Mouse (Mus musculus) c-Kit-positive CD71-positive TER-119-positive erythroid progenitor cells, embryonic 14.5 days (primary cell): ENCODE results near the gene Myh11.

Experiments used
- DNase-seq: peaks from one replicate; pipeline ENCODE4 v3.0.0-alpha.2; 2013; ENCODE audit warnings: low spot score

Gene Myh11

DNA sequence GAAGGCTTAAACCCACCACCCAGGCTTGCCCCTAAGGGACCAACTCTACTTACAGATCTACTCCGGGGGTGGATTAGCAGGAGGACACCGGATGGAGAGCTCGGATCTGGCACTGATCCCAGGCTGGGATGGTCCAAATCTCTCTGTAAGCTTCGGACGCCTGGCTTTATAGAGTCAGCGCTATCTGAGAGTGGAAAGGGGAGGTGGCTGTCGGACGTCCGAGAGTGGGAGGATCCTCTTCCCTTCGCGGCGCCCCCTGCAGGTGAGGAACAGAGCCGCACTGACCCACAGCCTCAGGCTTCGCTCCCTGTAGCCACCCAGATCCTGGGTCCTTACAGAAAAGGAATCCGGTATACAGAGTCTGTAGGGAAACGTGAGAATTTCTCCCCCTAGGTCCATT is at the start of gene Myh11:
Gene Myh11 (minus strand): TSS at position 150 of the 400 bp plus-strand sequence.
- DNase-seq: peak; percentile 42

DNA sequence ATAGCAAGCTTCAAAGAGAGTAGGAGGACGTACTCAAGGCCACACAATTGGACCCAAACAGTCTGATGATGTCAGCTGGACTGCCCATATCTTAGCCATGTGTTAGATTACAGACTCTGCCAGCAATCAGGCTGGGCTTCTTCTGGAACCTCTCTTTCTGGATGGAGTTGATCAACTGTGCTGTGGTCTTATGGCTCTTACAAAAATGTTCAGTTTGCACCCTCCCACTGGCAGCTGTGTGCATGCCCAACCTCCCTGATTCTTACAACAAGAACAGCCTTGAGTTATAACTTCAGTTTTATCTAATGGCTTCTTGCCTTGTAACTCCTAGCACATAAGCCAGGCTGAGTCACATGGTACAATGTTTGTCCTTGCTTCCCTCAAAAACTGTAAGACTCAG is 37.0 kb upstream of the Myh11 start:
- no peak for DNase-seq

DNA sequence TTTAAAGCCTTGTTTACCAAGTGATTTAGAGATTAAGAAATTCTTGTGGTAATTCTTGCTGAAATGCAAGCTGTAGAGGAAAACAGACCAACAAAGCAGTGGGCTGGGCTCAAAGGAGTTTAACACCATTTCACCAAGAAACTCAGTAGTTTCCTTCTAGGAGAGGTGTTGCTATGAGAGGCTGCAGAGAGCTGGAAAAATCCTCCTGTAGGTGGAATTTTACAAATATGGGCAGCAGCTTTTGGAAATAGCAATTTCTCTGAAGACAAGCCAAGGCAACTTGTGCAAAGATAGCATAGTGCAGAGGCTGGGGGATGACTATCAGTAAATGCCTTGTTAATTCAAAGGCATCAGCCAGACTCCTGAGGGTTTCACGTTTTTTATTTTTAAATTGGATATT is 29.3 kb upstream of the Myh11 start:
- DNase-seq: no peak

DNA sequence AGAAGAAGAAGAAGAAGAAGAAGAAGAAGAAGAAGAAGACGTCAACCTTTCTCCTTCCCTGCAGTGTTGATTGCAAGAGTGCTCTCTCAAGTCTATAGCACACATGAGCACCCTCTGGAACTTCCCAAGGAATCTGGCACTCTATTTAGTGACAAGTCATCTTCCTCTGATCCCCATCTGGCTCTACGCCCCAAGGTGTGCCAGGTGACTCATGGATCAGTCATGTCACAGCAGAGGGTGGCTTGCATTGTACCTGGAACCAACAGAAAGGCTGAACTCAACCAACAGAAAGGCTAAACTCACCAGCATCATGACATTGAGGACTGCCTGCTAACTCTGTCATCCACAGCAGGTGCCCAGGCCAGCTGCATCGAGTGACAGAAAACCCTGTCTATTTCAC is 28.5 kb upstream of the Myh11 start:
- no peak for DNase-seq

DNA sequence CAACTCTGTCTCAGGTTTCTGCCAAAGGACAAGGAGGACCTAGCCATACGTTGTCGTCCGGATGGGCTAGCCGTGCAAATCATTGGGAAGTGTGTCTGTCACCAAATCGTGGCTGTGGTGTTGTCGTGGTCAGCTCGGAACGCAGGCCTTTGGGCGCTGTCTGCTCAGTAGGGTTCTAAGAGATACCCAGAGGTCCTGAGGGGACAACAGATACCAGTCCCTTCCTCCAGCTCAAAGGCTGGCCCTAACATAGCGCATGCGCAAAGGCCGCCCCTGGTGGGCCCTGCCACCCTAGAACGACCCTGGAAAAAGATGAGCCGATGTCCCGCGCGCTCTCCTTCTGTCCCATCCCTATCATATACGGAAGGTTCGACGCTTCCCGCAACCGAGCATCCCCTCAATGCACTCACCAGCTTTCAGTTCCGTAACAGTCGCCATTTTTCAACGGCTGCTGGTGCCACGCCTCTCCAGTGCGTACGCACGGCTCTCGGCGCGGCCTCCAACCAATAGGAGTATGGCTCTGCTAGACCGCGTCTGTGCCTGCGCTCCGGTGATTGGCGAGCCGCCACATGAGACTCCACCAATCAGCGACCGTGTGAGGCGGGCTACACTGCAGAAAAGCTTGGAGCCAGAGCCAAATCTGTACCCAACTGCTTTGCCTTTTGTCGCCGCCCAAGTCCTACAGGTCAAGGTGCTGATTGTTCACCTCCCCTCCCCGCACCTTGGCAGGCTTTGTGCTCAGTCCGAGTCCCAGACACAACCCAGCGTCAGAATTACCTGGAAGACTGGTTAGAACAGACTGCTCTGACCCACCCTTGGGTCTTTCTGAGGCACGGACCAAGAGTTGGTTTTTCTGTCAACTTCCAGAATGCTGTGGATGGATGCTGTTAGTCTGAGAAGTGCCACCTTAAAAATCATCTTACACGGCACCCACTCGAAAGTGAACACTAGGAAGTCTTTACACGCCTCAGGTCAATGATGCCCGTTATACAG is 26.0 kb upstream of the Myh11 start, which contains the start of gene Fopnl:
Gene Fopnl (minus strand): TSS at position 522 of the 993 bp plus-strand sequence.
- DNase-seq: peak; percentile 95

DNA sequence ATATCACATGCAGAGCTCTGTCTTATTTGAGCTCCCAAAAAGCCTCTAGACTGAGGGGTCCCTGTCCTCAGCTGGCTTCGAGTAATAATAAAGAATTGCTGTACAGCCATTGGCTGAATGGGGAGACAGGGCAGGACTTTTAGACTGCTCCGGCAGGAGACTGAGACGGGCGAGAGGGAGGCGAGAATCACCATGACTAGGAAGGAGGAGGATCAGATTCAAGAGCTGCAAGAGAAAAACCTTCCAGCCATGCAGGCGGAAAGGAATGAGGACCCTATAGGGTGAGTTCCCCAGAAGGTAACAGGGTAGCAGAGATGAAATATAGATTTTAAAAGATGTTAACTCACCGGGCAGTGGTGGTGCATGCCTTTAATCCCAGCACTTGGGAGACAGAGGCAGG is 21.7 kb upstream of the Myh11 start:
- no peak for DNase-seq

DNA sequence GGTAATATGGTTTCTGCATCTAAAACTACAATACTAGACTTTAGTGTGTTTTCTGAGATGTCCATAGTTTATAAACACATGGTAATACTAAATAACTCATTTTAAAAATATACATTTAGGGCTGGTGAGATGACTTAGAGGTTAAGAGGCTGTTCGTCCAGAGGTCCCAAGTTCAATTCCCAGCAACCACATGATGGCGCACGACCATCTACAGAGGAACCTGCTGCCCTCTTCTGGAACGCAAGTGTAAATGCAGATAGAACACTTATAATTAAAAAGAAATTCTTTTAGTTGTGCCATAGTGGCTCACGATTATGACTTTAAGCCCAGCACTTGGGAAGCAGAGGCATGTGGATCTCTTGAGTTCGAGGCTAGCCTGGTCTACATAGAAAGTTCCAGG is 20.2 kb upstream of the Myh11 start:
- DNase-seq: peak; percentile 67

DNA sequence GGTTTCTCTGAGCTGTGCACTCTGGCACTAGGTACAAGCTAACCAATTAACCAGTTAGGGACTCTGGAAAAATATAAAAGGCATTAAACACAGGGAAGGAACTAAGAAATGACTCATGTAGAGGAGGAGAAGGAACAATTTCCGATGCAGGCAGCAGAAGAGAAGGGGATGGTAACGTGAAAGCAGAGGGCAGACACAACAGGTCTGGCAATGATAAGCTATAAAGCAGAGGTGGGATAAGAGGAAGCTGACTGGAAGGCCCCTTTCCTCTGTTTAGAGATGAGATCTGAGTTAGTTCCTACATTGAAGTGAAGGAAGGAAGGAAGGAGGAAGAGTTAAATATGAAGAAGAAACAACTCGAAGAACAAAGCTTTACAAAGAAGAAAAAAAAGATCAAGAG is 18.7 kb upstream of the Myh11 start:
- peak; percentile 59 for DNase-seq

DNA sequence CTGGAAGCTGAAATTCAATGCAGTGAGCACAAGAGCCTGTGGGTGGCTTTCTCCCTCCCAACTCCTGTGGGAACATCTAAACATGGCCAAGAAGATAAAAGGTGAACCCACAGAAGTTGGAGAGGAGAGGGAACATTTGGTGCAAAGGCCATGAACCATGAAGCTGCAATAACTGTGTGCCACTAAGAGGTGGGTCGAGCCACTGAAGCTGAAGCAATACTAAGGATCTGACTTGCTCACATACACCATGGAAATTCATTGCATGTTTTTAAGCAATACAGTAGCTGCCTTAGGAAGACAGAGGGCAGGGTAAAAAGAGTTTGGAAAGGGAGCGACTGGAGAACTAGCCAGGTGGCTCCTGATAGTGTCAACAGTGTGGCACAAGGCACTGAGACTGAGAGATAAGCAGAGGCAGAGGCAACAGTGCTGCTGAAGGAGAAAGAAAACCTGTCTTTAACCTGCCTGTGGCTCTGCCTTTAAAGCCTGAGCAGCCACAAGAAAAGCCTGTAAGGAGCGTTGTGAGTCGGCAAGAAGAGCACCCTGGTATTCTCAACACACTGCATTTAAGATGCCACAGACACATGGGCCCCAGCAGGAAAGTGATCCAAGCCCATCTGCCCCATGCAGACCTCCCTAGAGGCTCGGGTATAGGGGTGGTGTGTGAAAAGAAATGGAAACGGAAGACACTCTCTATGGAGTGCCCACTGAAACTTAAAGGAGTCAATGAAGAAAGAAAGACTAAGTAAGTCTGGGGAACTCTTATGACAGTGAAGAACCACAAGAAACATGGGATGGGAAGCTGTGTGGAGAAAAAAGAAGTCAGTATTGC is 17.3 kb upstream of the Myh11 start:
- peak; percentile 79 for DNase-seq

DNA sequence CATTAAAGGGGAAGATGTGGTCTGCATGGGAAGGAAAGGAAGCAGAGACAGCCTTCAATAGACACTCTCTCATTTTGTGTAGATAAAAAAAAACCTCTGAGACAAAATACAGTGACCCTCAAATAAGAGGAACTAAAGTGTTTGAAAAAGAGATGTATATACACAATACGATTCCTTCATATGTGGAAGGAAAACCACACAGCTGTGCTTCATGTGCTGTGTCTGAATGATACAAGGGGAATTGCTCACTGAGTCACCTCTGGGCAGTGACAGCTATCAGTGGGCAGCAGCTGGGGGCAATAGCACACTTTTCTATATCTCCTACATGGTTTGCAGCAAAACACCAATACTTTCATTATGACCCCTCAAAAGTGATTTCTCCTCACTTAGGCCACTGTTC is 16.2 kb upstream of the Myh11 start:
- peak; percentile 57 for DNase-seq

DNA sequence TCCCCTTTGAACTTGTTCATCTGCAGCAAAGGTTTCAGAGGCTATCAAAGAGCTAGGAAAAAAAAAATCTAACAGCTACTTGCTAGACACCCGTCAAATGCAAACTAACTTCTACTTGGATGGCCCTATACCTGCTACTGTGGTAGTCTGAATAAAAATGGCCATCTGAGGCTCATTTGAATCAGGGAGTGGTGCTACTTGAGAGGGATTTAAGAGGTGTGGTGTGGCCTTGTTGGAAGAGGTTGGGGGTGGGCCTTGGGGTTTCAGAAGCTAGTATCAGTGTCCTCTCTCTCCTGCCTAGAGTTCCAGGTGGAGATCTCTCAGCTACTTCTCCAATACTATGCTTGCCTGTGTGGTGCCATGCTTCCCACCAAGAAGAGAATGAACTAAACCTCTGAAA is 15.3 kb upstream of the Myh11 start:
- no peak for DNase-seq

DNA sequence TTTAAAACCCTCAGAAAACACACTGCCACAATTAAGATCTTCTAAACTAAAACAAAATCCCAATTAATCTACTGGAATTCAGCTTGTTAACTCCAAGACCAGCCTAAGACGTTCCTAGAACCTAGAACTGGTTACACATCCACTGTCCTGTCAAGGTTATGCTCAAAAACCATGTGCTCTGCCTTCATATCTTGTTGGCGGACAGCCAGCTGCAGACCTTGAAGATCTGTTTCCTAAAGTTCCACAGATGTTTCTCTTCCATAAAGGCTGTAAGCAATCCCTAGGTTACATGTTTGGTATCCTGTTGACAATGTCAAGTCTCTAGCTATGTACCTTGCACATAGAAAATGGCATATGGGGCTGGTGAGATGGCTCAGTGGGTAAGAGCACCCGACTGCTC is 13.6 kb upstream of the Myh11 start:
- DNase-seq: no peak

DNA sequence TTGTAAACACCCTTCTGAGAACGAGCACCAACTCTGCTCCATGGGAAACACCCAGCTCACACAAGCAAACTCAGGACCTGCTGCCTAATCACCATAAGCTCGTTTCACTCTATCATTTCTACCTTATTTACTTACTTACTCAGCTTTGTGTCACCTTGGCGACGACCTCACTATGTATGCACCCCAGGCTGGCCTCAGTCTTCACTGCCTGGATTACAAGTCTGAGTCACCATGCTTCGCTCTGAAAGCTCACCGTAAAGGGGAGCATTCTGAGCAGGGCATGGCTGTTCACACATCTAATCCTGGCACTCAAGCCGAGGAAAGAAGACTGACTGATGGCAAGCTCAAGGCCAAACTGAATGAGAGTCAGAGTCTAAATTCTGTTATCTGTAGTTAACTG is 12.5 kb upstream of the Myh11 start:
- no peak for DNase-seq

DNA sequence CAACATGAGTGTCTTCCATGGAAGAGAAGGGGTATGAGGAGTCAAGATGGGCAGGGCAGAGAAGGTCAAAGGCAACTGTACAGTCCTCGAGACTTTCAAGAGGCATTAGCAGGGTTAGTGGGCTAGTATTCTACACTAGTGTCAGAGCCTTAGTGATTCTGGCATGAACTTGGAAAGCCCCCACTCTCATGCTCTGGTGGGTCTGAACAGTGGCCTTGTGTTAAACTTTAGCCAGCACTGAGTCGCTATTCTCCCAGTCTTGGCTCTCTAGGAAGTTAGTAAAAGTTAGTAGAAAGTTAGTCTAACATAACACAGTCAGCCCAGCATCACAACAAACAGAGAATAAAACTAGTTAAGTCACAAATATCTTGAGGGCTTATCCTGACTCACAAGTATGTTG is 12.0 kb upstream of the Myh11 start:
- DNase-seq: no peak

DNA sequence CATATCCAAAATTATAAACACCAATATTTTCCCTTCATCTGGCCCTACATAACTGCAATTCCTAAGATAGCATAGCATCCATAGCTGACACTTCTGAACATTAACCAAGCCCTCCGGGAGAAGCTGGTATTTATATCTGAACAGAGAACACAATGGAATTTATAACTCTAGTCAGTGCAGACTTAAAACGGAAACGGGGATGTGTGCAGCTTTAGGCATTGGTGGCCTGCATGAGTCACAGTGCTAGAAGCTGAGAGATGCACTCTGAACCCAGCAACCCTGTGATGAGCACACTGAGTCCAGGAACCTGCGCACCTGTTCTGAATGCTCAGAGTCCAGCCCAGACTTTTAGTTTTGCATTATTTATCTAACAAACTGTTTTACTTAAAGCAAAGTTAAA is 7.3 kb upstream of the Myh11 start:
- no peak for DNase-seq

DNA sequence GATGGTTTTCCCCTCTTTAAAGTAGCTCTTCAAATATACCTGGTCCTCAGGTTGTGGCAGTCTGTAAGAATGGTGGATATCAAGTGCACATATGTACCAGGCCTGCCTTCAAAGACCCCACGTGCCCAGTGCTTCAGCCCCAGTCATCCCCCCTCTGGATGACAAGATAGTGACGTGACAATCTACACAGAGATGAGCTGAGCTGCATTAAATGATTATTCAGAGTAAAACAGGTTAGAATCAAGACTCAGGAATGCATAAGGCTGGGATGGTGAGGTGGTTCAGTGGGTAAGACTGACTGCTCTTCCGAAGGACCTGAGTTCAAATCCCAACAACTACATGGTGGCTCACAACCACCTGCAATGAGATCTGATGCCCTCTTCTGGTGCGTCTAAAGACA is 6.6 kb upstream of the Myh11 start:
- DNase-seq: no peak

DNA sequence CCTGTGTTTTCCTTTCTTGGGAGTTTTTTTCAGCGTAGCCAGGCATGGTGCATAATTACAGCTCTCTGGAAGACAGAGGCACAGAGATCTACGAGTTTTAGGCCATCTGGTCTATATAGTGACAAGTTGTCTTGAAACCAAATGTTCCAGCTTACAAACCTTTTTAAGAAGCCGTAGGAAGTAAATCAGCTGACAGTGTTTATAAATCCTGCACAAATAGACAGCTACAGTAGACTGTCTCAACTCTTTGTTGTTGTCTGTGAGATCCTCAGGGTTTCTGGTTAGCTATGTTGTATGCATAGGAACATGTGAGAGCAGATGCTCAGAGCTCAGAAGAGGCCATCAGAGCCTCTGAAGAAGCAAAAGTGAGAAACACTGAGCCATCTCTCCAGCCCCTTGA is 6.0 kb upstream of the Myh11 start:
- no peak for DNase-seq

DNA sequence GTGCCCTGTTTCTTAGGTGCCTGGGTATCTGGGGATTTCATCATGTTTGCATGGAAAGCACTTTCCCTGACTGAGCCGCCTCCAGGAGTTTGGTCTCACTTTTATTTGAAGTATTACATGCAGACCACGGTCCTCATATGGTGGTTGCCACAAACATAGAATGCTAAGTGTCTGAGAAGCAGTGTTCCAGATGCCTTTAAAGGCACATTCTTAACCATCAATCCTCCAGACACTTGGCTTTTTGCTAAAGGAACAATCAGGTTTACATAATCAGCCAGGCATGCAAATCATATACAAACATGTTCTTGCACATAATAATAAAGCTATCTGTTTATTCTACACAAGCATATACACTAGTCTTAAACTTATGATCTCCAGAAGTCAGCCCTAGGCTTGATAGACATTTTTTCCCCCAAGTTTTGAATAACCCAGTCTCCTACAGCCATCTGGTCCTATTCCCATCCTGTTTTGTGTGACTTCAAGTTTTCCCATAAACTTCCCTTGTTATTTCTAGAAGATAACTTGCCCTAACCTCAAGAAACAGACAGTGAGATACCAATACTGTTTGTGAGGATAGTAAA is 5.5 kb upstream of the Myh11 start:
- DNase-seq: no peak

DNA sequence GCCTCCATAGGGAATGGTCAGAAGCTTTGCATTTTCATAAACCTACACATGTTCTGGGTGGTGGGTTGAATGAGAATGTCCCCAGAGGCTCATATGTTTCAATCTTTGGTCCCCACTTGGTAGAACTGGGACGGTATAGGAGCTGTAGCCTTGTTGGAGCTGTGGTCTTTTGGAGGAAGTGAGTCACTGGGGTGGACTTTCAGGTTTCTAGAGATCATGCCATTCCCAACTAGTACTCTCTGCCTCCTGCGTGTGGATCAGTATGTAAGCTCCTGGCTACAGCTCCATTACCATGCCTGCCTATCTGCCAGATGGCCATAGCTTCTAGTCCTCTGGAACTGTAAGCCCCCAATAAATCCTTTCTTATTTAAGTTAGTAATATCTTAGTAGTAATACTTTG is 4.1 kb upstream of the Myh11 start:
- no peak for DNase-seq

DNA sequence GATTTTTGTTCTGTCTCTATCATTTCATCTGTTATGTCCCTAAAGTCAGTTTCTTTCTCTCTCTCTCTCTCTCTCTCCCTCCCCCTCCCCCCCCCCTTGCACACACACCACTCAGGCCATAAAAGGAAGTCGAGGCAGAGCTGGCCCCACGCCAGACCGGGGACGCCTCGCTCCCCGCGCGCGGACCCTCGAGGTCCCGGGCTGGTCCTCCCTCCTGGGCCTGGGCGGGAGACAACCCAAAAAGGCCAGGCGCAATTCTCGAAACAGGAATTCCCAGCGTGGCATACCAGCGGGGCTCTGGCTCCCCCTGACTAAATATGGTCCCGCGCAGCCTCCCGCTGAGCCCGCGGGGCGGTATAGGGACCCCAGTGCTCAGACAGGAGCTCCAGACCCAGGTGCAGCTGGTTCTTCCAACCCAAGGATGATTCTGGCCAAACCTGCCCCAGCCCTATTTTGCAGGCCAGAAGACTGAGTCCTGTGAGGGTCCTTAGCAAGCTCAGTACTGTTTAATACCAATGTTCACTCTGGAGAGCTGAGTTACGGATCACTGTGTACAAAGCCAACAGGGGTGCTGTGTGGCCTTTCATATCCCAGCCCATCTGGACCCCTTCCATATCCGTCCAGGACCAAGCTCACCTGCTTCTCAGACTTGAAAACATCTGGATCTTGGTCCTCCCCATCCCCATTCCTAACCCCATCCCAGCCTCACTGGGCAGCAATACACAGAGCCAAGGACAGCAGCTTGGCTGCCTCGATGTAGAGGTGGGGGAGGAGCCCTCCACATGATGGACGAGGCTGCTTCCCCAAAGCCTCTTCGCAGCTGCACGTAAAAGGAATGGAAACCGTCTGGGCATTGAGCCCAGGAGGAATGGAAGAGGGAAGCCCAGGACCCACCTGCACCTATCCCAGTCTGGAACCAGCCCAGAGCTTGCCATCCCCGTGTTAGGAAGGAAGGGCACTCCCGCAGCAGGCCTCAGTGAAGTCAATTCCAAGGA is 1.3 kb upstream of the Myh11 start:
- DNase-seq: no peak

DNA sequence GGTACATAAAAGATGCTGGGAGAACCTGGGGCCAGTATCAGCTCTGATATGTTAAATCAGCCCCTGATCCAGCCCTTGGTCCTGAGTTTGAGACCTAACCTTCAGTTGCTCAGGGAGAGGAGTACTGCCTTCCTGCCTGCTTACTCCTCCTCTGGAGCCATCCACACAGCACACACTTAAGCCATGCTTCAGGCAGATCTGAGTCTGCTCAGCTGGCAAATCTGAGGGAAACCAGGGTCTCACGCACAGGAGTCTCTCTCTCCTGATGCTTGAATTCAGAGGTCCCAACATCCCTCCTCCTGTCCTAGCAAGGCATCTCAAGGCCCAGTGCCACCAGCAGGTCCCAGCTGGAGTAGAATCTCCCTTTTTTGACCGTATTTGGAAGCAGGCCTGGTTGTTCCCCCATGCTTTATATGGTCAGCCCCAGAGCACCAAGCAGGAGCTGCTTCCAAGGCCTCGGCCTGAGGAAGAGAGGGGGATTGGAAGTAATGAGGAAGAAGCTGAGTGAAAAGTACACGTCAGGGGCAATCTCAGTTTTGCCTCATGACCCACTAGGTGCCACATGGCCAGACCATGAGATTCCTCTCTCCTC is 18.7 kb downstream of the Myh11 start:
- DNase-seq: no peak
